Mouse (Mus musculus) midbrain, postnatal 0 days (tissue): Measurements from ENCODE around the gene Gm17018. TPM values are rescaled to one million over a fixed set of nuclear protein-coding genes. Genes with fewer than 3 reads are reported as not detected.
A peak's percentile ranks its signal among the peaks of the same experiment; 100 is the strongest.

ENCODE experiments used
- ATAC-seq: fragments of 200-750 bp; cut with Nextera tagmentation; 2 replicates; pipeline ENCODE4 v1.8.0; 2017; ENCODE audit warnings: moderate number of reproducible peaks, mild to moderate bottlenecking, moderate TSS enrichment, moderate library complexity; ENCODE audit not compliant: low FRiP score
- DNase-seq: peaks from one replicate; pipeline ENCODE4 v3.0.0-alpha.2; 2015; ENCODE audit warnings: low spot score
- H3K27ac ChIP-seq: fragments of 300-500 bp; sonication (generic); 2 replicates; pipeline ENCODE4 v1.5.1; 2014; ENCODE audit warnings: low read depth, mild to moderate bottlenecking, low read length, mixed read lengths
- H3K27me3 ChIP-seq: fragments of 300-500 bp; sonication (generic); 2 replicates; pipeline ENCODE4 v1.6.1; 2014; ENCODE audit warnings: low read length, control low read depth, mixed read lengths; ENCODE audit not compliant: insufficient read depth
- H3K36me3 ChIP-seq: fragments of 300-500 bp; sonication (generic); 2 replicates; pipeline ENCODE4 v1.6.1; 2014; ENCODE audit warnings: low read length, control low read depth, mixed read lengths; ENCODE audit not compliant: insufficient read depth
- H3K4me1 ChIP-seq: fragments of 300-500 bp; sonication (generic); 2 replicates; pipeline ENCODE4 v1.6.1; 2014; ENCODE audit warnings: mild to moderate bottlenecking, control low read depth, antibody characterized with exemption, low read length, mixed read lengths; ENCODE audit not compliant: insufficient read depth
- H3K4me2 ChIP-seq: fragments of 300-500 bp; sonication (generic); 2 replicates; pipeline ENCODE4 v1.6.1; 2014; ENCODE audit warnings: low read depth, mild to moderate bottlenecking, low read length, mixed read lengths; ENCODE audit not compliant: poor library complexity, severe bottlenecking
- H3K4me3 ChIP-seq: fragments of 300-500 bp; sonication (generic); 2 replicates; pipeline ENCODE4 v1.5.1; 2014; ENCODE audit warnings: low read depth, mild to moderate bottlenecking, low read length, moderate library complexity
- H3K9ac ChIP-seq: fragments of 300-500 bp; sonication (generic); replicated peaks from 2 replicates; pipeline ENCODE4 v1.6.1; 2014; ENCODE audit warnings: mild to moderate bottlenecking, low read length, moderate library complexity, mixed read lengths; ENCODE audit not compliant: poor library complexity, severe bottlenecking
- H3K9me3 ChIP-seq: fragments of 300-500 bp; sonication (generic); 2 replicates; pipeline ENCODE4 v1.6.1; 2016; ENCODE audit warnings: low read length, control low read depth
- CTCF ChIP-seq: IDR thresholded peaks from 2 replicates; pipeline ENCODE4 v1.5.1; 2016; ENCODE audit warnings: antibody characterized with exemption, mild to moderate bottlenecking
- WGBS: fragments of 180-500 bp; shearing (Covaris S2); extraction: QIAGEN DNeasy Blood & Tissue Kit; methylation state at CpG from one replicate; pipeline ENCODE4 v1.1.7; 2014; 5-methylcytosine and 5-hydroxymethylcytosine counted together
- polyA plus RNA-seq: library from polyadenylated mRNA; unstranded; fragments of >200 nt; fragmentation: Nextera tagmentation; extraction: Ambion mirVana; gene quantifications from 2 replicates; pipeline ENCODE4 v1.2.1, GENCODE M21; 2015
- total RNA-seq: library from RNA; depleted of rRNA; stranded (reverse); fragments of >200 nt; gene quantifications from 2 replicates; pipeline ENCODE4 v1.2.3, GENCODE M21; 2014

Gene Gm17018
- total and polyA plus RNA-seq, 2 experiments from 2014 or later: 15.7 to 84.4 TPM

DNA sequence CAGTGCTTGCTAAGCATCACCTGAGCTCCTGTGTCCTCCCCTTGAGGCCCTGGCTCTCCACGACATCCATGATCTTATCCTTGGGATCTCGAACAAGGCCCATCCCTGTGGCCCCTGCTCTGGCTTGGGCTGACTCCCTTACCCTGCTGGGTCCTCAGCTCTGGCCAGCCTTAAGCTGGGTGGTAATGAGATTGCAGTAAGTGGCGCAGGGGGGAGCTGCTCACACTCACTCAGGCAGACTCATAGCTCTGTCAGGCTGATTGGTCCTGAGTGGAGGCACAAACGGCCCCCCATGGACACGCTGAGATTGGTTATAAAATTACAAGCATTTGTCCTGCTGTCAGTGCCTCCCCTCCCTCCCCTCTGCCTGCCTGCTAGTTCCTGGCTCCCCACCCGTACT, 24.5 kb upstream of the Gm17018 start:
- Histone ChIP-seq H3K4me2 (no peak overlapping the region), H3K4me3 (no peak overlapping the region), H3K9ac (no peak overlapping the region), H3K9me3 (no peaks in the 10 kb centered on the region), H3K4me1 (0 out of 2 replicates have a peak, but pooled peaks cover 3% of the 10 kb centered on the region), H3K36me3 (no peaks in the 10 kb centered on the region), H3K27ac (no peak overlapping the region), H3K27me3 (no peaks in the 10 kb centered on the region)
- ATAC-seq (no peak), DNase-seq (peak; percentile 37)
- 58% methylated on average over 6 of the region's 6 CpGs for WGBS
- no peak for TF ChIP-seq CTCF

DNA sequence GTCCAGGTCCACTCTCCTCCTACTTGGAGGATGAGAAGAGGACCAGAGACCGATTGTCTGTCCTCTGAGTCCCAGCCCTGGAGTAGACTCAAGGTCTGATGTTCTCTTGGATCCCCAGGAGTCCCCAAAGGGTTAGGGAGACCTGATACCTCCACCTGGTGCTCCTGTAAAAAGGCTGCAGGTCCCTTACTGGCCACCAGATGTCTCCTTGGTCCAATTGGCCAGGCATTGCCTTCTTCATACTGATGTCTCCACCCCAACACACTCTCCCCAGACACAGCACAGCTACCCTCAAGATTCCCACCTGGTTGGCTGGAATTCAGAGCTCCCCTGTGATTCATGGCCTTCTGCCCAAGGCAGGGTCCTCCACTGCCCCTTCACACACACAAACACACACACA, 22.9 kb upstream of the Gm17018 start:
- Histone ChIP-seq H3K4me3 (no peak overlapping the region), H3K36me3 (no peaks in the 10 kb centered on the region), H3K27me3 (peaks cover 2% of the 10 kb centered on the region; the same call in 1 of the 2 replicates), H3K4me2 (no peak overlapping the region), H3K9ac (no peak overlapping the region), H3K27ac (no peak overlapping the region), H3K9me3 (no peaks in the 10 kb centered on the region), H3K4me1 (0 out of 2 replicates have a peak, but pooled peaks cover 7% of the 10 kb centered on the region)
- TF ChIP-seq CTCF: peak; percentile 69
- WGBS: 69% methylated on average over 1 of the region's 1 CpGs
- DNase-seq (peak; percentile 40), ATAC-seq (no peak)

DNA sequence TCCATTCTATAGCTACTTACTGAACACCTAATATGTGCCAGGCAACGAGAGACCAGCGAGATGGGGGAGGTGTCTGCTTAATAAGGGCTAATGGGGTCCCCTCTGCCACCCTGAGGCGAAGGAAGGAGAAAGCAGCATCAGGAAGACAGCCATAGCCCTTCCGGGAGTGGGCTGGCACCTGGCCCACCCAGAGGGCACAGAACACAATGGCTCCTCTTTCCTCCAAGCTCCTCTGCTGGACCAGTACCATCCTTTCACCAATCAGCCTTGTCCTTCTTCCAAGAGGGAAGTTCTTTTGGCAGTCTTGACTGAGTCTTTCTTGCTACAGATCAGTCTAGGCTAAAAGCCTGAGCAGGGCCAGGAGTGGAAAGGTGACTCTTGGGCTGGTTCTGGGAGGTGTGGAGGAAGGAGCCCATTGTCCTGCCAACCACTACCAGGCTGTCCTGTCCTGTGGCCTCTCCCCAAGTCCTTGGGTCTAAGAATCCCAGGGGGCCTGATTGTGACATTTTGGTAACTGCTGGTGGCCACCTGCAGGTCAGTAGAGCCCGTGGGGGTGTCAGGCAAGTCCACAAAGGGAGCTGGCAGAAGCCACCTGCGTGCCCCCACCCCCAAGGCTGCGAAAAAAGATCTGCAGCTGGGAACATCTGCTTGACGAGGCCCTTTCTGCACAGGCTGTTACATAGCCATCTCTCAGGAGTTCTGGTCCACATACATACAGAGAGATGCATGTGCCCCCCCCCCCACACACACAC, 19.6 kb upstream of the Gm17018 start:
- H3K4me3 ChIP-seq: peak overlapping the region; percentile 40
- peaks cover 21% of the 10 kb centered on the region for H3K27me3 ChIP-seq
- peak overlapping the region; percentile 86 for H3K4me2 ChIP-seq
- peak; percentile 50 for DNase-seq
- 0 out of 2 replicates have a peak, but pooled peaks cover 10% of the 10 kb centered on the region for H3K4me1 ChIP-seq
- TF ChIP-seq CTCF: no peak; the same call in 1 of the 2 replicates
- H3K9me3 ChIP-seq: no peaks in the 10 kb centered on the region
- H3K36me3 ChIP-seq: no peaks in the 10 kb centered on the region
- peak overlapping the region; percentile 51 for H3K9ac ChIP-seq
- H3K27ac ChIP-seq: no peak overlapping the region
- WGBS: 29% methylated on average over 8 of the region's 8 CpGs
- ATAC-seq: peak; percentile 20

DNA sequence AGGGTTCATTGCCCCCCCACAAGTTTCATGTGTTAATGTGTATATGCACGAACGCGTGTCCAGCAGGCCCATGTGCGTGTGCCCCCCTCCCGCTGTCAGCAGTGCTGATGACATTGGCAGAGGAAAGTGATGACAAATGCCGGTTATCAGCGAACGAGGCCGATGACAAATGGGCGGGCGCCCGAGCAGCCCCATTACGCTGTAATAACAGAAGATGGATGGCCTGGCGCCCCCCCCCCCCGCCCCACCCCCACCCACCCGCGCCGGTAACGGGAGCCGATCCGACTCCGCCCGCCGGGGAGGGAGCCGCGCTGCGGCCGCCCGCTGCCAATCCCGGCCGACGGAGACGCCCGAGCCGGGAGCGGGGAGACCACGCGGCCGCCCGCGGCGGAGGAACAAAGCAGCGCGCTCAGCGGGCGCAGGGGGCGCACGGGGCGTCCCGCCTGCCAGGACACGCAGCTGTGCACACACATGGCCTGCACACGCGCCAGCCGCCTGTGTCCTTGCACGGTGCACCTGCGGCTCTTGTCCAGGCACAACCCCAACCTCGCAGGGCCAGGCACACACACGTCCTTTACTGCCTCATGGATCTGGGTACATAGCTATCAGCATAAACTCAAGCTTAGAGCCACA, 18.9 kb upstream of the Gm17018 start:
- H3K4me2 ChIP-seq: peak overlapping the region; percentile 86
- peak overlapping the region; percentile 51 for H3K9ac ChIP-seq
- H3K4me1 ChIP-seq: 0 out of 2 replicates have a peak, but pooled peaks cover 10% of the 10 kb centered on the region
- peaks cover 28% of the 10 kb centered on the region for H3K27me3 ChIP-seq
- peak overlapping the region; percentile 40 for H3K4me3 ChIP-seq
- WGBS: 0% methylated on average over 42 of the region's 58 CpGs
- peak; percentile 74 for DNase-seq
- peak; percentile 65 for ATAC-seq
- 0 out of 2 replicates have a peak overlapping the region, but pooled peaks have one; percentile 8 for H3K27ac ChIP-seq
- no peaks in the 10 kb centered on the region for H3K36me3 ChIP-seq
- no peaks in the 10 kb centered on the region for H3K9me3 ChIP-seq
- peak; percentile 27; the same call in 1 of the 2 replicates for TF ChIP-seq CTCF

DNA sequence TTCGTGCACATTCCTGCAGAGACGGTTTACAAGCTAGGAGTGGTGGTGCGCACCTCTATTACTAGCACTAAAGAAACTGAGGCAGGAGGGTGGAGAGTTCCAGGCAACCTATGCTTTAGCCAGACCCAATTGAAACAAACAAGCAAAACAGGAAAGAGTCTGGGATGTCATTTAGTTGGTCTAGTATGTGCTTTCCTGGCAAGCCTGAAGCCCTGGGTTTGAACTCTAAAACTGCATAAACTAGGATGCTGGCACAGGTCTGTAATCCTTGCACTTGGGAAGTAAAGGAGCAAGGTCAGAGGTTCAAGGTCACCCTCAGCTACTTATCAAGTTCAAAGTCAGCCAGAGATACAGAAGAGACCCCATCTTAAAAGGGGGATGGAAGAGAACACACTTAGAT, 18.4 kb upstream of the Gm17018 start:
- no peaks in the 10 kb centered on the region for H3K36me3 ChIP-seq
- 0 out of 2 replicates have a peak, but pooled peaks cover 10% of the 10 kb centered on the region for H3K4me1 ChIP-seq
- no peak for DNase-seq
- no peak for TF ChIP-seq CTCF
- peak overlapping the region; percentile 86 for H3K4me2 ChIP-seq
- H3K4me3 ChIP-seq: peak overlapping the region; percentile 40
- H3K9me3 ChIP-seq: no peaks in the 10 kb centered on the region
- peak overlapping the region; percentile 51 for H3K9ac ChIP-seq
- no peak for ATAC-seq
- H3K27ac ChIP-seq: 0 out of 2 replicates have a peak overlapping the region, but pooled peaks have one; percentile 8
- WGBS: 10% methylated on average over 3 of the region's 3 CpGs
- peaks cover 30% of the 10 kb centered on the region for H3K27me3 ChIP-seq
